Mouse (Mus musculus) kidney, postnatal 14 days (tissue): Measurements from ENCODE around the gene Rasgef1a.

Experiments
- DNase-seq: peaks from one replicate; pipeline ENCODE4 v3.0.0; 2022; ENCODE audit warnings: mixed read lengths

Gene Rasgef1a

GRCm38 (mm10) chr6:118031467-118031866 lies 20.2 kb downstream of the Rasgef1a start:
- no peak for DNase-seq

GRCm38 (mm10) chr6:118035639-118036038 lies 24.4 kb downstream of the Rasgef1a start:
- DNase-seq: no peak

- no peak for DNase-seq
These were observed 25.0 kb downstream of the Rasgef1a start for GRCm38 (mm10) chr6:118036118-118036805.

- DNase-seq: no peak
These were observed 25.6 kb downstream of the Rasgef1a start for GRCm38 (mm10) chr6:118036866-118037265.

- no peak for DNase-seq
These were observed 33.9 kb downstream of the Rasgef1a start for GRCm38 (mm10) chr6:118045180-118045579.

- no peak for DNase-seq
These were observed 34.7 kb downstream of the Rasgef1a start for GRCm38 (mm10) chr6:118045892-118046291.

GRCm38 (mm10) chr6:118046511-118046910 lies 35.3 kb downstream of the Rasgef1a start:
- no peak for DNase-seq

GRCm38 (mm10) chr6:118046924-118047323 lies 35.7 kb downstream of the Rasgef1a start:
- no peak for DNase-seq

- no peak for DNase-seq
These were observed 36.7 kb downstream of the Rasgef1a start for GRCm38 (mm10) chr6:118047811-118048505.

- DNase-seq: no peak
These were observed 38.5 kb downstream of the Rasgef1a start for GRCm38 (mm10) chr6:118049776-118050175.

GRCm38 (mm10) chr6:118051474-118051873 lies 40.2 kb downstream of the Rasgef1a start:
- DNase-seq: no peak

- no peak for DNase-seq
These were observed 44.0 kb downstream of the Rasgef1a start for GRCm38 (mm10) chr6:118055209-118055608.

- DNase-seq: no peak
These were observed 50.0 kb downstream of the Rasgef1a start for GRCm38 (mm10) chr6:118061266-118061665.

- DNase-seq: no peak
These were observed 52.0 kb downstream of the Rasgef1a start for GRCm38 (mm10) chr6:118063266-118063665.

- DNase-seq: peak; percentile 66
These were observed 53.8 kb downstream of the Rasgef1a start for GRCm38 (mm10) chr6:118064968-118065530.

GRCm38 (mm10) chr6:118065837-118066198 lies 54.6 kb downstream of the Rasgef1a start:
- no peak for DNase-seq

- peak; percentile 44 for DNase-seq
These were observed 55.2 kb downstream of the Rasgef1a start for GRCm38 (mm10) chr6:118066199-118067081.

GRCm38 (mm10) chr6:118067720-118068119 lies 56.5 kb downstream of the Rasgef1a start:
- DNase-seq: no peak

GRCm38 (mm10) chr6:118070321-118071012 lies 59.2 kb downstream of the Rasgef1a start:
- peak; percentile 24 for DNase-seq

- no peak for DNase-seq
These were observed 59.7 kb downstream of the Rasgef1a start for GRCm38 (mm10) chr6:118071013-118071350.

- no peak for DNase-seq
These were observed 60.2 kb downstream of the Rasgef1a start for GRCm38 (mm10) chr6:118071416-118071815.

GRCm38 (mm10) chr6:118072176-118072575 lies 60.9 kb downstream of the Rasgef1a start:
- DNase-seq: no peak

GRCm38 (mm10) chr6:118074151-118074550 lies 62.9 kb downstream of the Rasgef1a start:
- no peak for DNase-seq
